Mouse (Mus musculus): ENCODE measurements at regions not wholly inside any gene's neighbourhood (a gene's known extent, or its start where the extent isn't known, plus 50 kb on each side); places are given as distances from the start of the nearest gene placed in this dataset.
A peak's percentile ranks its signal among the peaks of the same experiment; 100 is the strongest.

- DNase-seq (ENCODE audit: low spot score), result peak; percentile 40
Observed at GRCm38 (mm10) chr4:4875257-4875656, 82.1 kb upstream of the Impad1 start.

DNA sequence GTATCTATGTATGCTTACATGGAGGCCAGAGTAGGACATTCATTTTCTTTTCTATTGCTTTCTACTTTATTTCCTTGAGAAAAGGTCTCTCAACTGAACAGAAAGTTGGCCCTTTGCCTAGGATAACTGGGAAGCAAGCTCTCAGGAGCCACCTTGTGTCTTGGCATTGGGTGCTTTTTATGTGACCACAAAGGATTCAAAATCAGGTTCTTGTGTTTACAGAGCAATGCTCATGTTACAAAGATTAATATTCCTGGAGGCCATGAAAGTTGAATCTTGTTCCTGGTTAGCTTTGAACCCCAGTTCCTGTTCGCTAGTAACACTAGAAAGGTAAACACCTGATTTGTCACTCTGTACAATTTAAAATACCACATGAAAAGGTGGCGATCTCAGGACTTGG lies 65.2 kb upstream of the Impad1 start:
- DNase-seq (ENCODE audit: low spot score), result no peak

Data from urinary bladder, postnatal 14 days (tissue).